Mouse (Mus musculus): ENCODE results near the gene Gm49369.
"Not testable (repeated sequence)": the region's sequence is repeated elsewhere in the genome, so short reads cannot be mapped to it uniquely, and the experiment has no call there.

The Gm49369 gene

GRCm38 (mm10) chr7:142326714-142327445, 55.6 kb downstream of the Gm49369 start:
- no peak for DNase-seq

GRCm38 (mm10) chr7:142323396-142324117, 58.9 kb downstream of the Gm49369 start:
- no peak for DNase-seq

DNA sequence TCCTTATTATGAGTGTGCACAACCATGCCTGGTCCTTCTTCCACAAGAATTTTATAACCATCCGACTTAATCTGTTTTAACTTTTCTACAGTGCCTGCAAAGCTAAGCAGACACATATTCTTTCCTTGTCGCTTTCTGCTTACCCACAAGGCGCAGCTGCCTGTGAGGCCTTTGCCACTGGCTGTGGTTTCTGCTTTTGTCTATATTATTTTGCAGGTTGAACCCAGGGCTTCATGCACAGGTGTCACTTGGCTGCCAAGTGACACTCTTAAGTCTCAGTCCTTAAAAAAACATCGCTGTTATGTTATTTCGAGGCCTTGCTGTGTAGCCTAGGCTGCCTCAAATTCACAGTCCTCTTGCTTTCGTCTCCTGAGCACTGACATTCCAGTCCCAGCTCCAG, 59.8 kb downstream of the Gm49369 start:
- no peak for DNase-seq

DNA sequence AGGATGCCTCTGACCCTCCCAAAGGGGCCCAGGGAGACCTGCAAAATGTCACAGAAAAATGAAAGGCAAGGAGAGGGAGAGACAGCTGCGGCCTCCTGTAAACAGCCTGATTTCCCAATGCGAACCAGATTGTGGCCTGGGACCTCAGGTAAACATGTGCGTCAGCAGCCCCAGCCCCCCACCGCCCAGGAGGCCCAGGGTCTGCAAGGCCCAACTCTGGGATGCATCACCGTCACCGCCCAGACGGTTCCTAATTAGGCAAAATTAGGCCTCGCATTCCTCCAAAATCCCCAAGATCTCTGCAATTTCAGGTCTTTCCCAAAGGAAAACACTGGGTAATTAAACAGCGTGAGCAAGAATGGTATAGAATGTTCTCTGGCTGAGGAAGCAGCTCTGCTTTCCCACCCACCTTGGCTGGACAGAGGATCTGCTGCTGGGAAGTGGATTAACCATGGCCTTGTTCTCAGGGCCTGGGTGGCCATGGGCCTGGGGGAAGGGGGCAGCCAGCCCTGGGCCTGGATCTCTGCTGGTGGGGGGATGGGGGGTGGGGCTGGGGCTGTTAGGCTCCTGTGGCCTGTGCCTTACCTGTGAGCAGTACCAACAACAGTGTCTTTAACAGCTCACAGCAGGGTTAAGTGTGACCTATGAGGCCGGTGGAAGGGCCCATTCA, 60.7 kb downstream of the Gm49369 start:
- DNase-seq = not testable (repeated sequence)
